In the genomic region with DNA sequence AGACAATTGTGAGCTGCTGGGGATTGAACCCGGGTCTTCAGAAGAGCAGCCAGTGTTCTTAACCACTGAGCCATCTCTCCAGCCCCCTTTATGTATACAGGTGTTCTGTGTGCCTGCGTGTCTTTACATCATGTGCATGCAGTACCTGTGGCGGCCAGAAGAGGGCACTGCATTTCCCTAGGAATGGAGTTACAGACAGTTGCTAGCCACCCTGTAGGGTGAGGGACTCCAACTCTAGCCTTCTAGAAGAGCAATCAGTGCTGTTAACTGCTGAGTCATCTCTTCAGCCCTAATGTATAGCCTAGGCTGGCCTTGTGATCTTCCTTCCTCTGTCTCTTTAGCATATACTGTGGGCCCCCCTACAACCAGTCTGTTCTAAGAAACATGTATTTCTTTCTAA, we compare ENCODE assay signal across 1 mouse cellular context.
TF ChIP-seq lines count a peak whose summit lies in the region.

No protein-coding gene starts in this region.

TF ChIP-seq in CH12.LX, 34 proteins besides CTCF, POLR2A, EP300 and RAD21 (continued from another document):
- TF ChIP-seq PAX5 (IDR thresholded peaks at IDR 0.05; ENCODE audit: low read length) (no peak), SMC3 (IDR thresholded peaks at IDR 0.05; ENCODE audit: low read depth, low read length) (peak; percentile 63), HCFC1 (IDR thresholded peaks at IDR 0.05; ENCODE audit: low read depth, low read length) (no peak), IRF4 (IDR thresholded peaks at IDR 0.05; ENCODE audit: low read depth, low read length) (no peak), BHLHE40 (IDR thresholded peaks at IDR 0.05; ENCODE audit: low read depth, low read length) (no peak), E2F4 (IDR thresholded peaks at IDR 0.05; ENCODE audit: insufficient replicate concordance, low read depth, low read length) (no peak), ZNF384 (IDR thresholded peaks at IDR 0.05; ENCODE audit: low read depth, low read length) (no peak), UBTF (IDR thresholded peaks at IDR 0.05; ENCODE audit: low read depth, low read length) (no peak), MAX (IDR thresholded peaks at IDR 0.05; ENCODE audit: low read length) (peak; percentile 32; the same call in 1 of the 2 replicates), MYC (IDR thresholded peaks at IDR 0.05; ENCODE audit: low read depth, low read length) (no peak), RCOR1 (conservative IDR thresholded peaks at IDR 0.05; ENCODE audit: low read depth, low read length) (no peak), KAT2A (IDR thresholded peaks at IDR 0.05; ENCODE audit: insufficient replicate concordance, low read length) (no peak)
